Mouse (Mus musculus) G1E (cell line): Measurements from ENCODE around the gene Lmo7.

Source experiments
- CTCF ChIP-seq: IDR thresholded peaks from 2 replicates; pipeline ENCODE4 v1.5.1; 2012; ENCODE audit warnings: low read depth, low read length, inconsistent platforms, mixed read lengths
- GATA1 ChIP-seq: IDR thresholded peaks from 2 replicates; pipeline ENCODE4 v1.6.1; 2012; ENCODE audit warnings: borderline replicate concordance, low read length, inconsistent platforms, mixed read lengths
- POLR2AphosphoS5 ChIP-seq: IDR thresholded peaks from 2 replicates; pipeline ENCODE4 v1.6.1; 2012; ENCODE audit warnings: low read depth, low read length, inconsistent platforms; ENCODE audit not compliant: insufficient replicate concordance

DNA sequence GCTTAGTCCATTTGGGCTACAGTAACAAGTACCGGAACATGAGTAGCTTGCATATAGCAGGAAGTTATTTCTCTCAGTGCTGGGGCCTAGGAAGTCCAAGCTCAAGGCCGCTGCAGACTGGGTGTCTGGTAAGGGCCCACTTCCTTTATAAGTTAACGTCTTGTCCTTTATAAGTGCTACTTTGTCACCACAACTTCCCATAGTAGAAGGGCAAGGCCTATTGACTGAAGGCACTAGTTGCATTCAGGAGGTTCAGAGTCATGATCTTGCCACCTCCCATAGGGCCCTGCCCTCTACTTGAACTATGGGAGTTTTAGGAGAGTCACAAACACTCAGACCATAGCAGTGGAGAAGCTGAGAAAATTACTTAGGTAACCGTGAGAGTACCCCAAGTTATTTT lies 74.4 kb downstream of the Lmo7 start:
- TF ChIP-seq CTCF (no peak), POLR2AphosphoS5 (no peak), GATA1 (no peak)
